Mouse (Mus musculus) duodenum, adult 2 months (tissue): ENCODE data around the gene Slc24a1. TPM values are rescaled to one million over a fixed set of nuclear protein-coding genes. Genes with fewer than 3 reads are reported as not detected.

Experiments
- polyA plus RNA-seq: library from polyadenylated mRNA; depleted of rRNA; stranded (reverse); fragments of >200 nt; gene quantifications from 2 replicates; pipeline ENCODE4 v1.2.3, GENCODE M21; 2012; ENCODE audit warnings: low replicate concordance; rRNA removed

The Slc24a1 gene
- polyA plus RNA-seq = not detected in 2 replicates

GRCm38 (mm10) chr9:64951161-64951657, at the start of gene Slc24a1:
Gene Slc24a1, minus strand, starts transcription at chr9:64951607.

GRCm38 (mm10) chr9:64960117-64960977, 8.9 kb upstream of the Slc24a1 start, which contains the start of gene Ints14:
Gene Ints14, plus strand, starts transcription at chr9:64960905.

Other genes starting within 250 kb of the Slc24a1 start
- gene Rab11a, start 213.8 kb downstream of the Slc24a1 start, polyA plus RNA-seq = 39.8 and 82.4 TPM in 2 replicates
- 0.79 and 1.1 TPM in 2 replicates for gene Dennd4a, start 140.3 kb downstream of the Slc24a1 start, polyA plus RNA-seq
- gene Ints14, start 9.3 kb upstream of the Slc24a1 start, polyA plus RNA-seq = 3.7 and 6.6 TPM in 2 replicates
- 14.7 and 17.2 TPM in 2 replicates for gene Hacd3, start 70.1 kb upstream of the Slc24a1 start, polyA plus RNA-seq
- 15.7 and 18.8 TPM in 2 replicates for gene Dpp8, start 80.8 kb upstream of the Slc24a1 start, polyA plus RNA-seq
- 0.76 and 2.3 TPM in 2 replicates for gene Igdcc4, start 149.9 kb upstream of the Slc24a1 start, polyA plus RNA-seq
- gene Igdcc3, start 189.6 kb upstream of the Slc24a1 start, polyA plus RNA-seq = 0.04 TPM in 1 of 2 replicates, not detected in the other
- 12.6 and 13.0 TPM in 2 replicates for gene Parp16, start 243.7 kb upstream of the Slc24a1 start, polyA plus RNA-seq